Mouse (Mus musculus): Measurements from ENCODE around the gene Palm2. TPM values are rescaled to one million over a fixed set of nuclear protein-coding genes. Genes with fewer than 3 reads are reported as not detected.

Gene Palm2
- total RNA-seq, 4 experiments from 2014 or later = 45.9 to 60.1 (median 55.0) TPM

GRCm38 (mm10) chr4:57666101-57666500 is 232.1 kb downstream of the Palm2 start:
- DNase-seq (ENCODE audit: low spot score in 2 of 2) = no peak

- DNase-seq (ENCODE audit: low spot score in 2 of 2) = no peak
Observed at GRCm38 (mm10) chr4:57670813-57671469, 236.9 kb downstream of the Palm2 start.

GRCm38 (mm10) chr4:57672541-57672940 is 238.5 kb downstream of the Palm2 start:
- no peak for DNase-seq (ENCODE audit: low spot score in 2 of 2)

GRCm38 (mm10) chr4:57672996-57673906 is 239.2 kb downstream of the Palm2 start:
- DNase-seq (ENCODE audit: low spot score in 2 of 2) = peak; percentile 65 to 79

- DNase-seq (ENCODE audit: low spot score in 2 of 2) = no peak
Observed at GRCm38 (mm10) chr4:57674351-57674750, 240.3 kb downstream of the Palm2 start.

- no peak for DNase-seq (ENCODE audit: low spot score in 2 of 2)
Observed at GRCm38 (mm10) chr4:57675387-57675786, 241.3 kb downstream of the Palm2 start.

- DNase-seq (ENCODE audit: low spot score in 2 of 2) = no peak
Observed at GRCm38 (mm10) chr4:57677916-57678315, 243.9 kb downstream of the Palm2 start.

GRCm38 (mm10) chr4:57678991-57679457 is 245.0 kb downstream of the Palm2 start:
- no peak for DNase-seq (ENCODE audit: low spot score in 2 of 2)

GRCm38 (mm10) chr4:57680186-57680585 is 246.1 kb downstream of the Palm2 start:
- DNase-seq (ENCODE audit: low spot score in 2 of 2) = no peak

- no peak for DNase-seq (ENCODE audit: low spot score in 2 of 2)
Observed at GRCm38 (mm10) chr4:57681511-57681910, 247.5 kb downstream of the Palm2 start.

GRCm38 (mm10) chr4:57682341-57682740 is 248.3 kb downstream of the Palm2 start:
- no peak for DNase-seq (ENCODE audit: low spot score in 2 of 2)

- no peak for DNase-seq (ENCODE audit: low spot score in 2 of 2)
Observed at GRCm38 (mm10) chr4:57682944-57683343, 248.9 kb downstream of the Palm2 start.

- no peak for DNase-seq (ENCODE audit: low spot score in 2 of 2)
Observed at GRCm38 (mm10) chr4:57684676-57685215, 250.7 kb downstream of the Palm2 start.

- no peak for DNase-seq (ENCODE audit: low spot score in 2 of 2)
Observed at GRCm38 (mm10) chr4:57686736-57687135, 252.7 kb downstream of the Palm2 start.

GRCm38 (mm10) chr4:57687583-57687982 is 253.5 kb downstream of the Palm2 start:
- DNase-seq (ENCODE audit: low spot score in 2 of 2) = peak in 1 of 2 experiments; percentile 57

GRCm38 (mm10) chr4:57688131-57688530 is 254.1 kb downstream of the Palm2 start:
- no peak for DNase-seq (ENCODE audit: low spot score in 2 of 2)

- DNase-seq (ENCODE audit: low spot score in 2 of 2) = no peak
Observed at GRCm38 (mm10) chr4:57690001-57690400, 256.0 kb downstream of the Palm2 start.

- DNase-seq (ENCODE audit: low spot score in 2 of 2) = no peak
Observed at GRCm38 (mm10) chr4:57690805-57691204, 256.8 kb downstream of the Palm2 start.

- no peak for DNase-seq (ENCODE audit: low spot score in 2 of 2)
Observed at GRCm38 (mm10) chr4:57694356-57695136, 260.5 kb downstream of the Palm2 start.

GRCm38 (mm10) chr4:57696955-57697354 is 262.9 kb downstream of the Palm2 start:
- no peak for DNase-seq (ENCODE audit: low spot score in 2 of 2)

- no peak for DNase-seq (ENCODE audit: low spot score in 2 of 2)
Observed at GRCm38 (mm10) chr4:57697918-57698611, 264.0 kb downstream of the Palm2 start.

Measured in left cerebral cortex, adult 8-10 months (tissue).